Mouse (Mus musculus) bone marrow, adult 2 months (tissue): ENCODE data around the gene A3galt2. TPM values are rescaled to one million over a fixed set of nuclear protein-coding genes. Genes with fewer than 3 reads are reported as not detected.
A peak's percentile ranks its signal among the peaks of the same experiment; 100 is the strongest.

Experiments
- H3K27ac ChIP-seq: fragments of 200-500 bp; 2 replicates; pipeline ENCODE4 v1.5.1; 2012; ENCODE audit warnings: low read depth, mild to moderate bottlenecking, control low read depth, inconsistent platforms, low read length; ENCODE audit not compliant: control insufficient read depth, poor library complexity, insufficient read depth
- H3K4me1 ChIP-seq: fragments of 200-500 bp; 2 replicates; pipeline ENCODE4 v1.6.1; 2011; ENCODE audit warnings: low read length; ENCODE audit not compliant: control insufficient read depth, insufficient read depth
- H3K4me3 ChIP-seq: fragments of 200-500 bp; replicated peaks from 2 replicates; pipeline ENCODE3; 2011; ENCODE audit warnings: mild to moderate bottlenecking, low read depth, low read length, control low read depth; ENCODE audit not compliant: control insufficient read depth
- CTCF ChIP-seq: fragments of 200-500 bp; IDR thresholded peaks from 2 replicates; pipeline ENCODE4 v1.5.1; 2011; ENCODE audit warnings: low read length, control low read depth; ENCODE audit not compliant: control insufficient read depth, insufficient read depth
- POLR2A ChIP-seq: fragments of 200-500 bp; IDR thresholded peaks from 2 replicates; pipeline ENCODE4 v1.6.1; 2011; ENCODE audit warnings: low read depth, mild to moderate bottlenecking, control low read depth, low read length, borderline replicate concordance; ENCODE audit not compliant: control insufficient read depth
- WGBS: fragments of 180-500 bp; shearing (Covaris S2); methylation state at CpG from one replicate; pipeline ENCODE4 v1.1.7; 2018; 5-methylcytosine and 5-hydroxymethylcytosine counted together
- polyA plus RNA-seq: library from polyadenylated mRNA; stranded (reverse); fragments of >200 nt; gene quantifications from 2 replicates; pipeline ENCODE4 v1.2.4, GENCODE M21; 2011; ENCODE audit warnings: low replicate concordance; ENCODE audit not compliant: missing spikeins, insufficient read depth, insufficient read length

Gene A3galt2
- polyA plus RNA-seq, 1 experiment: 1.5 TPM

DNA sequence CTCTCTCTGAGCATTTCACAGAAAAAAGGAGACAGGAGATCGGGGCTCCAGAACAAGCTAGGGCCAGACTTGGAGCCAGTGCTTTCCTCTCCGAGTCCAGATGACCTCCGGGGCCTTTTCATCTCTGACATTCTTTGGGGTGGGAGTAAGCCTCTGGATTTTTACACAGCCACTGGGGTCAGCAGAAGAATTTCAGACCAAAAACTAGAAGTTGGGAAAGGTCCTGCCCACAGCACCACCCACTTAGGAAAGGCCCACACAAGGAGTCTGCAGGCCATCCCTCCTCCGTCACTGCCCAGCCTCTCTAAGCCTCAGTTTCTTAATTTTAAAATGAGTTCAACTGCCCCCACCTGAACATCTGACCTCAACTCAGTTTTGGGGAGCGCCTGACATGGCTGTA, 48.4 kb downstream of the A3galt2 start:
- peaks cover 3% of the 10 kb centered on the region for H3K4me1 ChIP-seq
- no peak overlapping the region for H3K27ac ChIP-seq
- H3K4me3 ChIP-seq: no peak overlapping the region
- WGBS: 83% methylated on average over 5 of the region's 5 CpGs
- TF ChIP-seq POLR2A (no peak), CTCF (no peak)

GRCm38 (mm10) chr4:128804426-128805149, 49.4 kb downstream of the A3galt2 start:
- H3K4me1 ChIP-seq: peaks cover 3% of the 10 kb centered on the region
- no peak overlapping the region for H3K27ac ChIP-seq
- peak overlapping the region; percentile 37 for H3K4me3 ChIP-seq
- no peak for TF ChIP-seq CTCF
- no peak for TF ChIP-seq POLR2A
- WGBS: 8% methylated on average over 6 of the region's 6 CpGs

DNA sequence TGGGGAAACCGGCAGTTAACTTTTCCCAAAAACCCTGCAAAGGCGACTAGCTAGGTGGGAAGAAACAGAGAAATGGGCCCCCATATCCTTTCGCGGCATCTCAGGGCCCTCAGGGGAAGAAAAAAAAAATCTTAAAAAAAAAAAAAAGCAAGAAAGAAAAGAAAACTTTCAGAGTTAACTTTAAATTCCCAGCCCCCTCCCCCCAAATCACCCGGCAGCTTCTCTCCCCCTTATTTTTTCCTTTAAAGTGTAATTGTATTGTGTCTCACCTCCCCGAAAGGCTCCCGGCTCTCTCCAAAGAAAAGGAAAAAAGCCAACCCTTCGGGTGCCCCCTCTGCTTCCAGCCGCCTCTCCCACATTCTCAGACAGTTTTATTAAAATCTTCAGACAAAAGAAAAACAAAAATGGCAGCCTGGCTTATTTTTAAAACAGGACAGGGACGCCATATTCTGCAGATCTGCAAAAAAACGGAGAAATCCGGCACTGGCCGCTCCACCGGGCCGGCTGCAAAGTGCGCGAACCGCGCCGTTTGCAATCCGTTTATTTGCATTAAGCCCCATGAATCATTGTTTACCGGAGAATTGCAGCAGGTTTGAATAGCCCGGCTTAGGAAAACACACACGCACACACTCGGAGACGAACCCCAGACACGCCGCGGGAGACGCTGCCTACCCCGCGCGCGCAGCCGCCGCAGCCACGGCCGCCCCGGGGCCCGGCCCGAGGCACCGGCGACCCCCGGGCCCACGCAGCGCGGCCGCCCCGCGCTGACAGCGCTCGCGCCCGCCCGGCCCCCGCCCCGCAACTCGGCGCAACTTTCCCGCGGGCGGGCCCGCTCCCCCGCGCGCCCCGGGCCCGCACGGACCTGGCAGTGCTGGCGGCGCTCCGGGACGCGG, 50.2 kb downstream of the A3galt2 start:
- 11% methylated on average over 74 of the region's 74 CpGs for WGBS
- TF ChIP-seq CTCF (no peak), POLR2A (no peak)
- H3K4me3 ChIP-seq: peak overlapping the region; percentile 69
- peak overlapping the region; percentile 70 for H3K27ac ChIP-seq
- peaks cover 3% of the 10 kb centered on the region for H3K4me1 ChIP-seq

GRCm38 (mm10) chr4:128806043-128806826, 51.1 kb downstream of the A3galt2 start, which contains the start of gene Zfp362:
Gene Zfp362 (minus strand): TSS chr4:128806045.
- peaks cover 3% of the 10 kb centered on the region for H3K4me1 ChIP-seq
- 9% methylated on average over 110 of the region's 111 CpGs for WGBS
- H3K4me3 ChIP-seq: peak within 1 kb of the TSS; percentile 69
- peak within 1 kb of the TSS; percentile 70 for H3K27ac ChIP-seq
- TF ChIP-seq CTCF: no peak
- peak; percentile 29; the same call in 1 of the 2 replicates for TF ChIP-seq POLR2A

DNA sequence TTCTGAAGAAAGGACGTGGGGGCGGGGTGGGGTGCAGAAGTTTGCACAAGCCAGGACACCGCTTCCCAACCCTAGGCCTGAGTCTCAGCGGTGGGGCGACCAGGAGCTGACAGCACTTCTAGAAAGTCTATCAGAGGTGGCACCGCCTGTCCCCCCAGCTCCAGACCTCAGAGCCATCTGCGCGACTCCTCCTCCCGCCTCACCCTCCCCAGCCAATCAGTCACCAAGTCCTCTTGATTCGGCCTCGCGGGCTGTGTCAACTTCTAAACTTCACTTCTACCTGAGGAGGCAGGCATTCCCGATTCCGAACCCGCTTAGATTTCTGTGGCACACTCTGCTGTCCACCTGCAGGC, 51.6 kb downstream of the A3galt2 start:
- peak overlapping the region; percentile 34; the same call in 1 of the 2 replicates for H3K27ac ChIP-seq
- H3K4me3 ChIP-seq: peak overlapping the region; percentile 52
- peak; percentile 80; the same call in 1 of the 2 replicates for TF ChIP-seq POLR2A
- TF ChIP-seq CTCF: no peak
- H3K4me1 ChIP-seq: peaks cover 3% of the 10 kb centered on the region
- WGBS: 1% methylated on average over 15 of the region's 15 CpGs

GRCm38 (mm10) chr4:128811382-128812056, 56.4 kb downstream of the A3galt2 start:
- TF ChIP-seq CTCF (no peak), POLR2A (no peak)
- 6% methylated on average over 16 of the region's 16 CpGs for WGBS
- H3K4me1 ChIP-seq: peaks cover 1% of the 10 kb centered on the region; the same call in 1 of the 2 replicates
- no peak overlapping the region for H3K27ac ChIP-seq
- H3K4me3 ChIP-seq: peak overlapping the region; percentile 72

DNA sequence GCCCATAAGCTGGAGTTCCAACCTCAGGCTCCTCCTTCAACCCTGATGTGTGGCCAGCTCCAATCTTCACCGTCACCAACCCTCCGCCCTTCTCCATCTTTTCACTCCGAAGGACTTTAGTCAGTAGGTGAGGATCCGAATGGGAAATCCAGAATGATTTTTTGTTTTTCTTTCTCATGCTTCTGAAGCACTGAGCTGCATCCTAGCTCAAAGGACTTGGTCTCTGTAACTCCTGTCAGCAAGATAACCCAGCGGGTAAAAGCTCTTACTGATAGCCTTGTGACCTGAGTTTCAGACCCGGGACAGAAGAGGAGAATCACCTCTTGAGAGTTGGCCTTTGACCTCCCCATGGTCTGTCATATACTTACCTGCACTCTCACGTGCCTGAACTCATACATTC, 61.8 kb downstream of the A3galt2 start:
- WGBS: 77% methylated on average over 7 of the region's 7 CpGs
- Histone ChIP-seq H3K27ac (no peak overlapping the region), H3K4me3 (no peak overlapping the region), H3K4me1 (no peaks in the 10 kb centered on the region; the same call in 1 of the 2 replicates)
- TF ChIP-seq CTCF (no peak), POLR2A (no peak)

Other genes with a start within 250 kb of the A3galt2 start
- 1.4 and 7.4 TPM in 2 replicates for gene Zscan20, start 145.3 kb upstream of the A3galt2 start, polyA plus RNA-seq
- gene Tlr12, start 136.7 kb upstream of the A3galt2 start, polyA plus RNA-seq: 1.2 and 4.9 TPM in 2 replicates
- gene Phc2, start 100.7 kb upstream of the A3galt2 start, polyA plus RNA-seq: 22.4 and 36.8 TPM in 2 replicates
- gene Zfp362, start 50.7 kb downstream of the A3galt2 start, polyA plus RNA-seq: 10.3 and 12.1 TPM in 2 replicates
- 0.52 and 1.0 TPM in 2 replicates for gene Trim62, start 128.2 kb downstream of the A3galt2 start, polyA plus RNA-seq
- gene Azin2, start 207.1 kb downstream of the A3galt2 start, polyA plus RNA-seq: 2.0 and 2.4 TPM in 2 replicates
- 72.4 and 118 TPM in 2 replicates for gene Ak2, start 236.6 kb downstream of the A3galt2 start, polyA plus RNA-seq